Mouse (Mus musculus): Measurements from ENCODE around the gene Gm13420.
A peak's percentile ranks its signal among the peaks of the same experiment; 100 is the strongest.
"Not testable (repeated sequence)": the region's sequence is repeated elsewhere in the genome, so short reads cannot be mapped to it uniquely, and the experiment has no call there.

The Gm13420 gene

DNA sequence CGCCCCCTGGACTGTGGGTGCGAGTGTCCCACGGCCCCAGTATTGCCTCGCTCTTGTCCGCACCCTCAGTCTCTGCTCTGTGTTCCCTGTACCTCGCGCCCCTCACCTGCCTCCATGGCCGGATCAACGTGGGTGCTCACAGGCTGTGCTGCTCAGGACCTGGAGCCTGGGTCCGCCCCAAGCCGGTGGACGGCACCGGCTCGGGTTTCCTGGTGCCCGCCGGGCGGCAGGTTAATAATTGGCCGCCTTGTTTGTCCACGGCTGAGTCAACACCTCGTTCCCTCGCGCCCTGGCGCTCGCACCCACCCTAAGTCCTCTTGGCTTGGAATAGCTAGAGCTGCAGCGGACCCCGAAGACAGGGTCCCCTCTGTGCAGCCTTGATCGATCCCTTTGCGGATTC lies at the start of gene Gm13420:
Gene Gm13420 (minus strand): TSS at position 189 of the 400 bp plus-strand sequence.
- DNase-seq (ENCODE audit: low spot score in 2 of 2) = no peak

- DNase-seq (ENCODE audit: low spot score in 2 of 2) = no peak
Measured at GRCm38 (mm10) chr2:29792772-29793487, 41.4 kb upstream of the Gm13420 start.

DNA sequence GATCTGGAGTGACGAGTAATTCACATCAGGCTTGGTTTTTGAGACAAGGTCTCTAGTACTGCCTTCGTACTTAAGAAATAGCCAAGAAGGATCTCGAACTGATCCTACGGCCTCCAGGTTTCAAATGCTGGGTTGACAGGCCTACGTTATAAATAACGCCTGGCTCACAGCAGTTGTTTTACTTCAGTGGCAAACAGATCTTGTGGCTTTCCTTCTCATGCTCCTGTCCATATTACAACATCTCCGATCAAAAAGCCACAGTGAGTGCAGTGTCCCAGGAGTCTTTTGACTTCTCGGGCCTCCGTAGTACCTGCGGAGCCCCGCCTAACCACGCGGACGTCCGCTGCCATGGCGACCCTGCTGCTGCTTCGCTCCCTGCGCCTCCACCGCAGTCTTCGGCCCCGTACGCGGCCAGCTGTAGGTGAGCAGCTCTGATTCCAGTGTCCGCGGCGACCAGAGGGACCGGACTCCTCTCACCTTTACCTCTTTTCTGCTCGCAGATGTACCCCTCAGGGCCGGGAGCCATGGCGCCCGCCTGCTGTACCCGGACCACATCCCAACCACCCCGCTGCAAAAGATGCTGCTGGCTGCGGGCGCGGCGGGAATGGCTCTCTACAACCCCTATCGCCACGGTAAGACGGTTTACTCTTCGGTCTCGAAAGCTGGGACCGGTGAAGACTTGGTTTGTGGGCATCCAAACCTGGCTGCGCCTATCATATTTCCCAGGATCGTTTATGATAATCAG lies 36.6 kb upstream of the Gm13420 start, which contains the start of gene Trub2:
Gene Trub2 (minus strand): TSS at position 566 of the 745 bp plus-strand sequence.
- peak; percentile 71 to 81 for DNase-seq (ENCODE audit: low spot score in 2 of 2)

DNA sequence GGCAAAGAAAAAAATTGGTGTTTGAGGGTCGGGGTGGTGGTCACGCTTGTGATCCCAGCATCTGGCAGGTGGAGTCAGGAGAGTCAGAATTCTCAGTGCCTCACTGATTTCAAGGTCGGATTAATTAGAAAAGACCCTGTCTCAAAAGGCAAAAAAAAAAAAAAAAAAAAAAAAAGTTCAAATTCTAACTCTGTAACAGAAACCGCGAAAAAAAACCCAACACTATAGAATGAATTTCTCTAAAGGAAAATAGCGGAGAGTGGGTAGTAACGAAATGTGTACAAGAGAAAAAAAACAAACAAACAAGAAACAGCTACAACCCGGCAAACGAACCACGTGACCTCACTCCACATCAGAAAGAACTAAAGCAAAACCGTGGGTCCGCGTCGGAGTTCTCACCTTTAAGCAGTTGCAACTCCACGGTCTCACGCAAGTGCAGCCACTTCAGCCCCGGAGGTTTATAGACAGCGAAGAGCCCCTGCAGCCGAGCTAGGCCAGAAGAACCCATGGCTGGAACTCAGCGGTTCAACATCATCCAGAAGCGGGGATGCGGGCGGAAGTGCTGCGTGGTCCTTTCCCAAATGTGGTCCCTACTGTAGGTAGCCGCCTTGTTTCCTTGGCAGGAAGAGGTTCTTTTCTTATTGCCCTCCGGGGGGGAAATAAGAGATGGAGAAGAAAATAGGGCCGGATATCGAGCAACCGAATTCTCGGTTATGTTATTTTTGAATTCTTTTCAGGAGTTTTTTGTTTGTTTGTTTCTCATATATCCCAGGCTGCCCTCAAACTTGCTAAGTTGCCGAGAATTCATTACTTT lies 35.8 kb upstream of the Gm13420 start, which contains the start of gene Coq4:
Gene Coq4 (plus strand): TSS at position 390 of the 814 bp plus-strand sequence.
- peak; percentile 86 to 89 for DNase-seq (ENCODE audit: low spot score in 2 of 2)

DNA sequence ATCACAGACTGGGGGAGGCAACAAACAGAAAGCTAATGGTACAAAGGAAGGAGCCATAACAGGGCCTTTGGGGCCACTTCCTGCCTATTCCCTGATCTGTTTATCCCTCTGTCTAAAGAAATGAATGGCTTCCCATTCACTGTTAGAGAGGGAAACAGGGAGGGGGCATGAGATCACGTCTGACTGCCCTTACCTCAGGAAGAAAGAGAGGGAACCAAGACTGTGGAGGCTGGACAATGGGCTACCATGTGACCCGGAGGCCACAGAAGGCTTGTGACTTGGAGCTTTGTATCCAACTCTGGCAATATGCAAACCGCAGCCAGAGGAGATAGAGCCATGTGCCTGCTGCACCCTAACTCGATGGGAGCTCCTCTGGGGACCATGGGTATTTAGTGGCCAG lies 32.8 kb upstream of the Gm13420 start:
- DNase-seq (ENCODE audit: low spot score in 2 of 2) = no peak

DNA sequence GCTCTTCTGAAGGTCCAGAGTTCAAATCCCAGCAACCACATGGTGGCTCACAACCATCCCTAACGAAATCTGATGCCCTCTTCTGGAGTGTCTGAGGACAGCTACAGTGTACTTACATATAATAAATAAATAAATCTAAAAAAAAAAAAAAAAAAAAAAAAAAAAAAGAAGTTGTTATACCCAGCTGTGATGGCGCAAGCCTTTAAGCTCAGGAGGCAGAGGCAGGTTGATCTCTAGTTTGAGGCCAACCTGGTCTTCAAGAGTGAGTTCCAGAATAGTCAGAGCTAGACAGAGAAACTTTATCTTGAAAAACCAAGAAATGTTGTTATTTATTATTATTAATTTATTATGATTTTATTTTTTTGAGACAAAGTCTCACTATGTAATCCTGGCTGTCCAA lies 29.8 kb upstream of the Gm13420 start:
- not testable (repeated sequence) for DNase-seq (ENCODE audit: low spot score in 2 of 2)

DNA sequence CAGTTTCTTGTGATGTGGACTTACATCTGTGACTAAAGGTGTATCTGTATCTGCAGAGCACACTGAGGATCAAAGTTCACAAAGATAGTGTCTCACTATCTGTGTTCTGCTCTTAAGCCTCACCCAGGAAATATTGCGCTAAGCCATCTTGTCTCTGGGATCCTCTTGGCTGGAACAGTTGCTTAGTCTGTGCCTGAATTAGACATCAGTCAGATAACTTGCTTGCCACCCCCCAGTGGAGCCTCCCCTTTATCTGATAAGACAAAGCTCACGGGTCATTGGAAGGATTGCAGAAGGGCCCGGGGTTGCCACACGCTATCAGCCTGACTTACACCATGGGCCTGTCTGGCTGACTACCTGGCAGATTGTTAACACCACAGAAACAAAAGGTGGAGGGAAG lies 21.8 kb upstream of the Gm13420 start:
- no peak for DNase-seq (ENCODE audit: low spot score in 2 of 2)

DNA sequence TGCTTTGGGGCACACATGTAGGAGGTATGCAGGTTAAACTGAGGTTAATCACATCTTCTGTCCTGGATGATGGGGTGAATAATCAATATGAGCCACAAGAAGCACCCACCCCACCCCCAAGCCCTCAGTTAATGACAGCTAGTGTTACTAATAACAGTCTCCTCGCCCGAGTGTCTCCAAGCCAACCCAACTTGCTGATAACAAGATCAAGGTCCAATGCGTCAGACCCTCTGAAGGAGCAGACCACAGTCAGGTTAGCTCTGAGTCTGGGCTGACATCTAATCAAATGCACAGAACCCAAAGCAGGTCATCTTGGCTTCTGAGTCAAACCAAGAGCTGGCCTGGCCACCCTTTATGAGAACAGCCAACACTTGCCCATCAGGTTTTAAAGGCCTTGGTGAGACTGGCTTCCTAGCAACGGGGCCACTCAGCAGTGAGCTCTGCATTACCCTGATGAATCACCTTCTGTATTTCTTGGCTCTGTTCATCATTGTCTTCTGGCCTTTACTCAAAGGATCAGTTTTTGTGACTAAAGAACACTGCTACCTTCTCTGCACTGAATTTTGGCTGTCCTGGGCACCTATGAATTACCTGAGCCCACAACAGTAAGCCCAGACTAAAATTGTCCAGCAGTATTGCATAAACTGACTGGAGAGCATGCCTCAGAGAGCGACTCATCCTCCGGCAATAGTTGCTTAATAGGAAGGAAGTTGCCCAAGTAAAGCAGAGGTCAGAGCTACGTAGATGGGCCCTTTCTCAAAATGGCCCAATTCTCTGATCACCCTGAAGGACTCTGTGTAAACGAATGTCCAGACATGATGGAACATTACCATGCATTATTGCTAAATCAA lies 20.4 kb upstream of the Gm13420 start:
- DNase-seq (ENCODE audit: low spot score in 2 of 2) = no peak

DNA sequence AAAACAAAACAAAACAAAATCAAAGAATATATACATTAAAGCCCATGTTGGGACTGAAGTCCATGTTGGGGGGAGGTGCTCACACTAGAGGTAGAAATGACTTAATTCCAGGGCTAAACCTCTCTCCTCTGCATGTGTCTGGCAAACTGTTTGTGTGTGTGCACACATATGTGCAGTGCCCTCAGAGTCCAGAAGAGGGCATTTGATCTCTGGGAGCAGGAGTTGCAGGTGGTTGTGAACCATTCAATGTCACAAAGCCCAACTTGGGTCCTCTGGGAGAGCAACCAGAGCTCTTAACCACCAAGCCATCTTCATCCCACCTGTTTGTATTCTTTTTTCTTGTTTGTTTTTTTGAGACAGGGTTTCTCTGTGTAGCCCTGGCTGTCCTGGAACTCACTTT lies 18.7 kb upstream of the Gm13420 start:
- no peak for DNase-seq (ENCODE audit: low spot score in 2 of 2)

DNA sequence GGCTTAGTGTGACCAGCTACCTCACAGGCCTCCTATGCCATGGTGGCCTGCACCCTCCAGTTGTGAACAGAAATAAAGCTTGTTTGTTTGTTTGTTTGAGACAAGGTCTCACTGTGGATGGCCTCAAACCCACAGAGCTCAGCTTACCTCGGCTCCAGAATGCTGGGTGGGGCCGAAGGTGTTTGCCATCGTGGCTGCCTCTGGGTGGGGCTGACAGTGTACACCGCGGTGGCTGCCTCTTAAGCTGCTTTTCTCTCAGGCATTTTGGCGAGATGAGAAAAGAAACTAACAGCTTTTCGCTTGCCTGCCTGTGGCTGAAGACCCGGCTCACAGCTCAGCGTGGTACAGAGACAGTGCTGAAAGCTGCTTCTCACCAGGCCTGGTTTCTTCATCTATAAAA lies 17.4 kb upstream of the Gm13420 start:
- DNase-seq (ENCODE audit: low spot score in 2 of 2) = peak in 1 of 2 experiments; percentile 47

DNA sequence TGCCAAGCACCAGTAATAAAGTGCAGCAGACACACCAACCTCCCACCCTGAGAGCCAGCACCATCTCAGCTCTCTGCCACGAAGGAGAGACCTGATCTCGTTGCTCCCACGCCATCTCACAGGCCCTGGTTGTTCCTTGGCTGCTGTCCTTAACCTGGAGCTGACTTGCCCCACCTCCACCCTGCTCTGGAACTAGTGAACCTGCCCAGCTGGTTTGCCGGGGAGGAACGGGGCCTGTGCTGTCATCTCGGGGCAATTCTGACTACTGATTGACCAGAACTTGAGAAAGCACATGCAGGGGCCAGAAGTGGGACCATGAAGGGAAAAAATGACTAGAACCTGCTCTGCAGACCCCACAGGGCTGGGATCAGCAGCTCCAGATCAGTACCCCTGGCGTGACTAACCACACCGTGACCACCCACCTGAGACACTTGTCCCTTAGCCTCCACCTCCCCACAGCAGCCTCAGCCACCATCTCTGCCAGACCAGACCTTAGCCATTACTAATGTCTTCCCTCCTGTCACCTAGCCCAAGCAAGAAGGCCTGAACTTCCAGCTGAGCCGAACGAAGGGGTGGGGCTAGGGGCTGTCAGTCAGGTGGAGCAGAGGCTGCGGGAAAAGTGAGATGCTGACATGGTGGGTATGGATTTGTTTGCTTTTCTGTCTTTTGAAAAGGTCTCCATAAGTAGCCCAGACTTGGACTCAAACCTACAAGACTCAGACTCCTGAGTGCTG lies 16.7 kb upstream of the Gm13420 start:
- no peak for DNase-seq (ENCODE audit: low spot score in 2 of 2)

DNA sequence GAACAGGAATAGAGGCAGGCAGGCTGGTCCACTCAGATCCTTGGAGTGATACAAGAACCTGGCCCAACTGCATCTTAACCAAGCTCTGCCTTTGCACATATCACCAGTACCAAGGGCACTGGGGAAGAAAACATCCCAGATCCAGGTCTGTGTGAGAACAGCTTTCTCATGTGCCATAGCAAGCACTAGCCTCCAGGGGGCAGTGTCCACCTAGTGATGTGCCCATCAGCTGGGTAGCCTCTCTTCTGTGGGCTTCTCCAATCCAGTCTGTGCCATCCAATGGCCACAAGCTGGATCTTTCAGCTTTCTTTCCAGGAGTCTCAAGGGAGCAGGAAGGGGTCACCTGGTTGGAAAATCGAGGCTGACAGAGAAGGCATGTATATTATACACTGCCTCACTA lies 13.3 kb upstream of the Gm13420 start:
- peak; percentile 53 to 65 for DNase-seq (ENCODE audit: low spot score in 2 of 2)

GRCm38 (mm10) chr2:29755693-29756092 lies 4.2 kb upstream of the Gm13420 start:
- no peak for DNase-seq (ENCODE audit: low spot score in 2 of 2)

- no peak for DNase-seq (ENCODE audit: low spot score in 2 of 2)
Measured at GRCm38 (mm10) chr2:29752397-29752796, 912 bp upstream of the Gm13420 start.

- no peak for DNase-seq (ENCODE audit: low spot score in 2 of 2)
Measured at GRCm38 (mm10) chr2:29748499-29748898, 3.0 kb downstream of the Gm13420 start.

- DNase-seq (ENCODE audit: low spot score in 2 of 2) = no peak
Measured at GRCm38 (mm10) chr2:29747852-29748251, 3.6 kb downstream of the Gm13420 start.

DNA sequence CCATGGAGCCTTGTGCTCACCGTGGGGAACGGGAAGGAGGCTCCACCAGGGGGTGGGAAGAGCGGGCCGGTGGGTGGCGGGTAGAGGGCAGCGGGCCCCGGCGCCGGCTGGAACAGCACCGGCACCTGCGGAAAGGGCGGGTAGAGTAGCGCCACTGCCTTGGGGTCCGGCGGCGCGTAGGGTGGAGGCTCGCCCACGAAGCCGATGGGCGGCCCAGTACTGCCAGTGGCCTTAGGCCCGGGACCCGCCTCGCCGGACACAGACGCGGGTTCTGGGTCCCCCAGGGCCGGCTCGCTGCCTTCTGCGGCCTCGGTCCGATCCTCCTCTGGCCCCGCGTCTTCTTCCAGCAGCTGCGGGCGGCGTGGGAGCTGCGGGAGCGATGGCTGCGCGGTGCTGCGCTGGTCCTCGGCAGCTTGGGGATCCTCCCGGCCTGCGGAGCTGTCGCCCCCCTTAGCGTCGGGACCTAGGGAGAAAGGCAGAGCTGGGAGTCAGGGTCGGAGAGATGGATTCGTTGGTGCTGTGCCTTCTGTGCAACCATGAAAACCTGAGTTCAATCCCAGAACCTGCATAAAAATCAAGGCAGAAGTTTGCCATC lies 4.2 kb downstream of the Gm13420 start:
- no peak for DNase-seq (ENCODE audit: low spot score in 2 of 2)

GRCm38 (mm10) chr2:29744256-29744655 lies 7.2 kb downstream of the Gm13420 start:
- no peak for DNase-seq (ENCODE audit: low spot score in 2 of 2)

DNA sequence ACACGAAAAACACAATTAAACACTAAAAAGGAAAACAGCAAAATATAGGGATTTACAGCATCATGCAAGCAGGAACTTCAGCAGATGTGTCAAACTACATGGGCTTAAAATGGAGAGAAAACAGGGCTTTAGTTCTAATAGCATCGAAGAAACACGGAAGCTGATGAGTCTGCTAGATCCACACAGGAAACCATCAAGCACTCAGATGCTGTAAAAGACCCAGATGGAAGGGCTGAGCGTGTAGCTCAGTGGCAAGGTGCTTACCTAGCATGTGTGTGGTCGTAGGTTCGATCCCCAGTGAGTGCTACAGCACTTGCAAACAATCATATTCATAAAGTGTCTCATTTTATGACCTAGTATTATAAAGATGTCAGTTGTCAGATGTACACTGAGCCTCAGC lies 10.3 kb downstream of the Gm13420 start:
- peak in 1 of 2 experiments; percentile 26 for DNase-seq (ENCODE audit: low spot score in 2 of 2)

- peak; percentile 20 to 59 for DNase-seq (ENCODE audit: low spot score in 2 of 2)
Measured at GRCm38 (mm10) chr2:29739368-29739767, 12.1 kb downstream of the Gm13420 start.

Measured in natural killer cell, adult 2 months (primary cell).